In genomic region chr1:91398260-91399062, GRCm38 (mm10) we compare ENCODE assay signal across 7 mouse cellular contexts. TPM values are rescaled to one million over a fixed set of nuclear protein-coding genes. Genes with fewer than 3 reads are reported as not detected.
DNase-seq lines count a peak whose midpoint lies in the region; ATAC-seq lines count a peak whose summit lies in the region.

Gene Ilkap, minus strand, starts transcription at chr1:91398815.

- peak; percentile 71 for ATAC-seq in common myeloid progenitor, adult 5-6 weeks (replicated peaks; ENCODE audit: low read depth, poor library complexity, severe bottlenecking)

- intact Hi-C loops in left cerebral cortex, postnatal 14 days (cut with DNase I) = no loop called here

- peak; percentile 89 for DNase-seq in adipocyte (ENCODE audit: low spot score)
- peak; percentile 68 to 73 for DNase-seq in gastrocnemius, adult 8-10 months (ENCODE audit: low spot score in 2 of 2)
- DNase-seq in induced T-regulatory cell, adult 2 months (ENCODE audit: low read depth) = peak; percentile 92
- DNase-seq in left cerebral cortex, postnatal 14 days (ENCODE audit: low spot score in 2 of 2) = peak; percentile 71 to 78
- DNase-seq in mesoderm, embryonic 11.5 days (ENCODE audit: low read depth, low spot score) = peak; percentile 88
- DNase-seq in right cerebral cortex, postnatal 36 days (ENCODE audit: low spot score in 2 of 2) = peak; percentile 65 to 69

RNA-seq across cellular contexts. Expression of gene Ilkap, which starts in this region (rescaled TPM):
- total RNA-seq in common myeloid progenitor, adult 5-6 weeks (2017) = 123 and 126 TPM in 2 replicates
- total RNA-seq in gastrocnemius, adult 8-10 months (2022) = 10 to 100 TPM; 31.2 to 40.1 (median 34.0) TPM
- total RNA-seq in left cerebral cortex, postnatal 14 days (2021) = 10 to 100 TPM; 49.9 to 56.0 TPM

Comparison
In these comparisons a context has a peak if more than half of its experiments do, and no peak if none do; other contexts are left out.
1. Peak in every context shown above with its lines: DNase-seq and ATAC-seq.